Mouse (Mus musculus): Measurements from ENCODE around the gene Ly86. TPM values are rescaled to one million over a fixed set of nuclear protein-coding genes. Genes with fewer than 3 reads are reported as not detected.

Gene Ly86
- total and polyA plus RNA-seq, 2 experiments from 2014 or later: 11.0 to 11.5 TPM

DNA sequence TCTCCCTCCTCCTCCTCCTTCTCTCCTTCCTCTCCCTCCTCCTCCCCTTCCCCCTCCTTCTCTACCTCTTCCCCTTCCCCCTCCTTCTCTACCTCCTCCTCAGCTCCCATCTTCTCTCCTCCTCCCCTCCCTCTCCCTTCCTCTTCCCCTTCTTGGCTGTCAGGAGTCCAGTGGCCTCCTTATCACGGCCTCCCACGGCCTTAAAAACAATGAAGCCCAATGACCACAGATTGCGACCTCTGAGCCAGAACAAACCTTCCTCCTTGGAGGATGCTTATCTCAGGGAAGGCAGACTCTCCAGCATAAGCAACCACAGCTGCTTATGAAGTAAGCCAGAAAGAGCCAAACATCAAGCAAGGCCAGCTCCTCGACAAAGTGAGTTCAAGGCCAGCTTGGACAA lies 97.0 kb downstream of the Ly86 start:
- H3K9me3 ChIP-seq (ENCODE audit: low read length): no peaks in the 10 kb centered on the region
- no peaks in the 10 kb centered on the region for H3K4me1 ChIP-seq (ENCODE audit: insufficient read depth, low read length)
- no peak overlapping the region for H3K27ac ChIP-seq (ENCODE audit: low read depth, low read length)
- TF ChIP-seq CTCF (IDR thresholded peaks at IDR 0.05): no peak
- 0 out of 2 replicates have a peak, but pooled peaks cover 5% of the 10 kb centered on the region for H3K27me3 ChIP-seq (ENCODE audit: insufficient read depth, low read length)
- 20% methylated on average over 4 of the region's 4 CpGs for WGBS
- ATAC-seq (ENCODE audit: low FRiP score): no peak
- H3K4me3 ChIP-seq (ENCODE audit: low read depth, low read length): no peak overlapping the region
- no peak overlapping the region for H3K9ac ChIP-seq (replicated peaks; ENCODE audit: low read length, poor library complexity, severe bottlenecking)
- DNase-seq (ENCODE audit: low spot score): no peak
- no peak overlapping the region for H3K4me2 ChIP-seq (ENCODE audit: low read depth, low read length, poor library complexity, severe bottlenecking)
- no peaks in the 10 kb centered on the region for H3K36me3 ChIP-seq (ENCODE audit: insufficient read depth, low read length)

DNA sequence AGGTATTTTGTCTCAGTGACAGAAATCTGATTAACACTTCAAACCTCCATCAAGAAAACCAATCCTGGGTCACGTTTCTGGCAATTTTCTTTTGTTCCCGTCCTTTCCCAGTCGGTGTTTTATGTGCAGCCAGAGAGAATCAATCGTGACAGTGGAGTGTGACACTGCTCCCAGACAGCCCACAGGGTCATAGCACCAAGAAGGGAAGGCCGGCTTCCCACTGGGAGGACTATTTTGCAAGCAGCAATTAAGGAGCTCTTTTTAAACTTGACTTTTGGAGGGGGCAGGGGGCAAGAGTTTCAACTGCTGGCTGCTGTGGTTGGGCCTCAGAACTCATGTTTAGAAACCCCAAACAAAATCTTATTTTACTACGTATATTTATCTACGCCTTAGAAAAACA lies 97.5 kb downstream of the Ly86 start:
- H3K9me3 ChIP-seq (ENCODE audit: low read length): no peaks in the 10 kb centered on the region
- H3K9ac ChIP-seq (replicated peaks; ENCODE audit: low read length, poor library complexity, severe bottlenecking): no peak overlapping the region
- DNase-seq (ENCODE audit: low spot score) (no peak), ATAC-seq (ENCODE audit: low FRiP score) (no peak)
- H3K4me2 ChIP-seq (ENCODE audit: low read depth, low read length, poor library complexity, severe bottlenecking): no peak overlapping the region
- WGBS: 32% methylated on average over 7 of the region's 7 CpGs
- no peaks in the 10 kb centered on the region for H3K4me1 ChIP-seq (ENCODE audit: insufficient read depth, low read length)
- no peak overlapping the region for H3K4me3 ChIP-seq (ENCODE audit: low read depth, low read length)
- no peak overlapping the region for H3K27ac ChIP-seq (ENCODE audit: low read depth, low read length)
- H3K27me3 ChIP-seq (ENCODE audit: insufficient read depth, low read length): 0 out of 2 replicates have a peak, but pooled peaks cover 3% of the 10 kb centered on the region
- no peaks in the 10 kb centered on the region for H3K36me3 ChIP-seq (ENCODE audit: insufficient read depth, low read length)
- no peak for TF ChIP-seq CTCF (IDR thresholded peaks at IDR 0.05)

DNA sequence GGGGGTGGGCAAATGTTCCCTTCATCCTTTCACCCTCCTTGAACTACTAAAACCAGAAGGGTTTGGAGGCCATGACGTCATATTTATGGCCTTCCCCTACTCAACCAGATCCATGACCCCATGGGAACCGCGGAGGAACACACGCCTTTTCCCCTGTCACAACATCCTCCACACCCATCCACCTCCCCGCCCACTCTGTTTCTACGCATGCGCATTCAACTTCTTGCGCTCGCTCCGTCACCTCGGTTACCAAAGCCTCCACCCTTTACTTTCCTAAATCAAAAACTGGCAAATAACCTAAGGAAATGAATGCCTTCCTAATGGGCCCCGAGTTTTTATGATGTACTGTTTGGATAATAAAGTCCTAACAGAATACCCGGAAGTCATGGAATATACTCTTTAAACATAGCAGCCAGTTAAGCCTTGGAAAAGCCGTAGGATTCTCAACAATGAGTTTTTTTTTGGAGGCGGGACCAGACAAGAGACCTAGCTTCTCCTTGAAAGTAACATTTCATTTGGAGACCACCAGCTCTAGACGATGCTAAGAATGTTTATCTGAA lies 101.8 kb downstream of the Ly86 start:
- no peaks in the 10 kb centered on the region for H3K4me1 ChIP-seq (ENCODE audit: insufficient read depth, low read length)
- no peaks in the 10 kb centered on the region for H3K27me3 ChIP-seq (ENCODE audit: insufficient read depth, low read length)
- 92% methylated on average over 16 of the region's 16 CpGs for WGBS
- no peaks in the 10 kb centered on the region for H3K36me3 ChIP-seq (ENCODE audit: insufficient read depth, low read length)
- DNase-seq (ENCODE audit: low spot score) (no peak), ATAC-seq (ENCODE audit: low FRiP score) (no peak)
- H3K27ac ChIP-seq (ENCODE audit: low read depth, low read length): no peak overlapping the region
- TF ChIP-seq CTCF (IDR thresholded peaks at IDR 0.05): no peak
- H3K9ac ChIP-seq (replicated peaks; ENCODE audit: low read length, poor library complexity, severe bottlenecking): no peak overlapping the region
- no peak overlapping the region for H3K4me2 ChIP-seq (ENCODE audit: low read depth, low read length, poor library complexity, severe bottlenecking)
- H3K4me3 ChIP-seq (ENCODE audit: low read depth, low read length): no peak overlapping the region
- no peaks in the 10 kb centered on the region for H3K9me3 ChIP-seq (ENCODE audit: low read length)

DNA sequence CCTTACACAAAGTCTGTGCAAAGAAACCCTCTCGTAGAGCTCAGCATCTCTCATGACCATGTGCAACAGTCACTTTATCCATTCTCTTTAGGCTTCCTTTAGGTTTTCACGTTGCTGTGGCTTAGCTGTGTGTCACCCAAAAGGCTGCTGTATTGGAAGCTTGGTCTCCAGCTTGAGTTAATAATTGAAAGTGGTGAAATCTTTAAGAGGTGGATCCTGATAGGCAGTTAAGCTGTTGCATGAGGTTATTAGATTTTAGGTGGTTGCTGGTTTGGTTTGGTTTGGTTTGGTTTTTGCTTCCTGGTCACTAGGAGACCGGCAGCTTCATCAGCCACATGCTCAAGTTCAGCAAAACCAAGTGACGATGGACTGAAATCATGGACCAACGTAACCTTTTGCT lies 106.0 kb downstream of the Ly86 start:
- H3K4me1 ChIP-seq (ENCODE audit: insufficient read depth, low read length): peaks cover 7% of the 10 kb centered on the region; the same call in 1 of the 2 replicates
- 0 out of 2 replicates have a peak, but pooled peaks cover 3% of the 10 kb centered on the region for H3K27me3 ChIP-seq (ENCODE audit: insufficient read depth, low read length)
- no peak overlapping the region for H3K4me3 ChIP-seq (ENCODE audit: low read depth, low read length)
- WGBS: 87% methylated on average over 5 of the region's 5 CpGs
- H3K9me3 ChIP-seq (ENCODE audit: low read length): no peaks in the 10 kb centered on the region
- ATAC-seq (ENCODE audit: low FRiP score) (no peak), DNase-seq (ENCODE audit: low spot score) (no peak)
- no peaks in the 10 kb centered on the region for H3K36me3 ChIP-seq (ENCODE audit: insufficient read depth, low read length)
- no peak overlapping the region for H3K27ac ChIP-seq (ENCODE audit: low read depth, low read length)
- no peak overlapping the region for H3K4me2 ChIP-seq (ENCODE audit: low read depth, low read length, poor library complexity, severe bottlenecking)
- TF ChIP-seq CTCF (IDR thresholded peaks at IDR 0.05): no peak
- H3K9ac ChIP-seq (replicated peaks; ENCODE audit: low read length, poor library complexity, severe bottlenecking): no peak overlapping the region

DNA sequence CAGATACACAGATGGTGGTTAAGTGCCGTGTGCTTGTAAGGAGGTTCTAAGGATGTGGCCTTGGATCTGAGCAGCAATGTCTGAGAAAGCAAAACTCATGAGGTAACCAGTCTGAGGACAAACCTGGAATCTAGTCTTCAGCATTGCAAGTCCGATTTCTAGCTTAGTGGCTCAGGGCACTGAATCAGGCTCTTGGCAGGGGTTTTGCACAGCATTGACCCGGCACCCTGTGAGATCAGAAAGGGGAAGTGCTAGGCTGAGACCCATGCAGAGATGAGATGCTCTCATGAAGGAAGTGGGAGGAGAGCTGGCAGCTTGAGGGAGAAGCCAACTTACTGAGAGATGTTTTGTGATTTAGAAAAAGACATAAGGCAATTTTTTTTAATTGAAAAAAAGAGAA lies 106.5 kb downstream of the Ly86 start:
- DNase-seq (ENCODE audit: low spot score) (no peak), ATAC-seq (ENCODE audit: low FRiP score) (no peak)
- 55% methylated on average over 3 of the region's 3 CpGs for WGBS
- Histone ChIP-seq H3K9ac (replicated peaks; ENCODE audit: low read length, poor library complexity, severe bottlenecking) (no peak overlapping the region), H3K4me3 (ENCODE audit: low read depth, low read length) (no peak overlapping the region), H3K9me3 (ENCODE audit: low read length) (no peaks in the 10 kb centered on the region), H3K4me1 (ENCODE audit: insufficient read depth, low read length) (peaks cover 7% of the 10 kb centered on the region; the same call in 1 of the 2 replicates), H3K27ac (ENCODE audit: low read depth, low read length) (no peak overlapping the region), H3K4me2 (ENCODE audit: low read depth, low read length, poor library complexity, severe bottlenecking) (no peak overlapping the region), H3K36me3 (ENCODE audit: insufficient read depth, low read length) (no peaks in the 10 kb centered on the region), H3K27me3 (ENCODE audit: insufficient read depth, low read length) (0 out of 2 replicates have a peak, but pooled peaks cover 3% of the 10 kb centered on the region)
- no peak for TF ChIP-seq CTCF (IDR thresholded peaks at IDR 0.05)

DNA sequence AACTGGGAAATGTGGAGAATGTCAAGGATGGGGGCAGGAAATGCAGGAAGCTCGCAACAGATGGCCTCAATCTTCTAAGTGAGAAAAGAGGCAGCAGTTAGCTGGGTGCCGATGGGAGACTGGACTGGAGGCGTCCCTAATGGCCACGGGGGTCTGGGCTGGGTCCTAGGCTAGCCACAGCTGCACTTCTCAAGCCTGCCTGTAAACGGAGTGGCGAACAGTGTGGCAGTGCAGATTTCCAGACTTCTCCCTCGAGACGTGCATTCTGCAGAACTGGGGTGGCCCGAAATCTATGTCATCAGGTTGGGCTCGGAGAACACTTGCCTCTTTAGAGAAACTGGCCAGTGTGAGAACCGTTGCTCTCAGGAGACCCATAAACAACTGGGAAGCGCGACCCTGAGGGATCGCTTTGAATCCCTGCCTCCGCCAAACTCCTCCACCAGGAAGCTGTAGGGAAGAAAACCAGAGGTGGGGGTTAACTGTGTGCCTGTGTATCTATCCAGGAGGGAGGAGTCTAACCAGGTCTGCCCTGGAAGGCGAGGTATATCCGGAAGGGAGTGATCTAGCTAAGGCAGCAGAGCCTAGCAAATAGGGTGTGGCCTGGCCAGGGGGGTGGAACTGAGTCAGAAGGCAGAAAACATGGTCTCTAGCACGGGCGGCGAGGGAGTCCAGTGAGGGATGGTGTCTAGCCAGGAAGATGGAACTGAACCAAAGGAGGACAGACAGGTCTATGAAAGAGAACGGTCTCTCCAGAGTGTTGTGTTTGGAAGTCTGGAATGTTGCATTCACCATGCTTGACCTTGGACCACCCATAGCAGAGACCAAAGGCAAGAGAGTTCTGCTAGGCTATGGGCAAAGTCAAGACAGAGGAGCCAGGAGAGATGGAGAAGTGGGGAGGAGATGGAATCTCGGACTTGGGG lies 107.3 kb downstream of the Ly86 start:
- no peak overlapping the region for H3K27ac ChIP-seq (ENCODE audit: low read depth, low read length)
- WGBS: 8% methylated on average over 22 of the region's 22 CpGs

More for the DNA sequence above, 107.3 kb downstream of the Ly86 start:
- TF ChIP-seq CTCF (IDR thresholded peaks at IDR 0.05): peak; percentile 50; the same call in 1 of the 2 replicates
- Histone ChIP-seq H3K9me3 (ENCODE audit: low read length) (no peaks in the 10 kb centered on the region), H3K4me1 (ENCODE audit: insufficient read depth, low read length) (peaks cover 7% of the 10 kb centered on the region; the same call in 1 of the 2 replicates), H3K9ac (replicated peaks; ENCODE audit: low read length, poor library complexity, severe bottlenecking) (peak overlapping the region; percentile 44; the same call in 1 of the 2 replicates), H3K27me3 (ENCODE audit: insufficient read depth, low read length) (0 out of 2 replicates have a peak, but pooled peaks cover 3% of the 10 kb centered on the region), H3K36me3 (ENCODE audit: insufficient read depth, low read length) (no peaks in the 10 kb centered on the region), H3K4me3 (ENCODE audit: low read depth, low read length) (peak overlapping the region; percentile 24), H3K4me2 (ENCODE audit: low read depth, low read length, poor library complexity, severe bottlenecking) (peak overlapping the region; percentile 40)
- peak; percentile 81 for ATAC-seq (ENCODE audit: low FRiP score)
- peak; percentile 48 for DNase-seq (ENCODE audit: low spot score)

Data from midbrain, postnatal 0 days (tissue).